Mouse (Mus musculus): Measurements from ENCODE around the gene Olfr53. TPM values are rescaled to one million over a fixed set of nuclear protein-coding genes. Genes with fewer than 3 reads are reported as not detected.
"Not testable (repeated sequence)": the region's sequence is repeated elsewhere in the genome, so short reads cannot be mapped to it uniquely, and the experiment has no call there.

Olfr53 gene
- not detected for total RNA-seq (2021)
- long read RNA-seq, experiment 1, result 0 reads
- long read RNA-seq, experiment 2, result 0 reads

DNA sequence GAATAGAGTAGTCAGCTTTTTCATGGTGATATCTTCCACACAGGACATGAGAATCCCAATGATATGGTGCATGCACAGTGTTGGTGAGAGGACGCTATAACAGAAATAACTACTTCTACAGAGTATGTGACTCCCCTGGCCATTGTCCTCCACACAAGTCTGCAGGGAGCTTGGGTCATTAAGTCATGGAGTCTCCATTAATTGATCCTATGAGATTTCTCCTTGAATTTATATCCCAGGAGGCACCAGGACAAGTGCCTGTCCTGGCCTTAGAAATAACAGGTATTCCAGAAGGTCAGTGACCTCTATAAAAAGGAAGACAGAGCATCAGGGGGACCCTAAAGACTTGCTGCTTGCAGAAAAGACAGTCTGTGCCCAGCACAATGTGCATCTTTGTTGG, at the start of gene Olfr53:
Gene Olfr53 (plus strand): TSS at position 301 of the 400 bp plus-strand sequence.
- DNase-seq, result no peak
- intact Hi-C loops (cut with DNase I; ENCODE audit: low total_unique reads), result no loop called here

- intact Hi-C loops (cut with DNase I; ENCODE audit: low total_unique reads); DNase-seq: not testable (repeated sequence)
Observed at GRCm38 (mm10) chr7:140600969-140601368, 45.3 kb upstream of the Olfr53 start, which contains the start of gene Olfr46. Olfr46 (plus strand) TSS chr7:140601269.

DNA sequence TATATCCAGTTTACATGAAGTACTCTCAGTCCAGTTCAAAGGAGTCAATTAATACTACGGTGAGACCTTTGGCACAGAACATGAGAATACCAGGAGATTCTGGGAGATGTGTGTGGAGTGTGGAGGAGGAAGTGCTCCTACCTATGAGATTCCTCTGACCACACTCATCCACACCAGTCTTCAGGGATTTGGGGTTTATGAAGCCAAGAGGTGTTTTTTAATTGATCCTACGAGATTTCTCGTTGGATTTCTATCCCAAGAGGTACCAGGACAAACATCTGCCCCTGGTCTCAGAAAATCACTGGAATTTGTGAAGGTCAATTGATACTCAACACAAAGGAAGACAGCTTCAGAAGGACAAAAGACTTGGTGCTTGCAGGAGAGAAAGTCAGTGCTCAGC, 17.6 kb upstream of the Olfr53 start, which contains the start of gene Olfr61:
Gene Olfr61 (plus strand): TSS at position 301 of the 400 bp plus-strand sequence.
- intact Hi-C loops (cut with DNase I; ENCODE audit: low total_unique reads); DNase-seq: not testable (repeated sequence)

- no peak for DNase-seq
- intact Hi-C loops (cut with DNase I; ENCODE audit: low total_unique reads), result no loop called here
Observed at GRCm38 (mm10) chr7:140630559-140630958, 15.7 kb upstream of the Olfr53 start.

GRCm38 (mm10) chr7:140659630-140660029, 13.4 kb downstream of the Olfr53 start, which contains the start of gene Olfr539:
Olfr539 (plus strand) TSS chr7:140659930.
- intact Hi-C loops (cut with DNase I; ENCODE audit: low total_unique reads), result no loop called here
- no peak for DNase-seq

DNA sequence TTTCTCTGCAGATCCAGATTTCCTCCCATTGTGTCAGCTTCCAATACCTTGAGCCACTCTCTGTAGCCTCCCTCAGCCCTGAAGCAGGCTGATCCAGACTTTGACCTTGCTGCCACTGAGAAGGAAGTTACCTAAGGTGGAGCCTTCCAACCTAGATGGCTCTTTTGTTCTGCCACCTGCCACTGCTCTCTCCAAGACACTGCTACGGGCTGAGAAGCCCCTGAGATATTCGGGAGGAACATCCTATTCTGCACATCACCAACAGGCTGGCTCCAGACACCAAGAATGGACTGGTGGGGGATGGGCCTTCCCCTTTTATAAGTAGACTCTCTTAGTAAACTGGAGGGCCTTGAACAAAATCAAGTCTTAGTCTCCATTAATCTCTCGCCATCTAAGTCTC, 24.4 kb downstream of the Olfr53 start:
- intact Hi-C loops (cut with DNase I; ENCODE audit: low total_unique reads); DNase-seq: not testable (repeated sequence)

- no peak for DNase-seq
Observed at GRCm38 (mm10) chr7:140675863-140676262, 29.6 kb downstream of the Olfr53 start.

GRCm38 (mm10) chr7:140679591-140679990, 33.3 kb downstream of the Olfr53 start:
- DNase-seq; intact Hi-C loops (cut with DNase I; ENCODE audit: low total_unique reads): not testable (repeated sequence)

More at GRCm38 (mm10) chr7:140675863-140676262, 29.6 kb downstream of the Olfr53 start:
- intact Hi-C loops (cut with DNase I; ENCODE audit: low total_unique reads), result no loop called here

DNA sequence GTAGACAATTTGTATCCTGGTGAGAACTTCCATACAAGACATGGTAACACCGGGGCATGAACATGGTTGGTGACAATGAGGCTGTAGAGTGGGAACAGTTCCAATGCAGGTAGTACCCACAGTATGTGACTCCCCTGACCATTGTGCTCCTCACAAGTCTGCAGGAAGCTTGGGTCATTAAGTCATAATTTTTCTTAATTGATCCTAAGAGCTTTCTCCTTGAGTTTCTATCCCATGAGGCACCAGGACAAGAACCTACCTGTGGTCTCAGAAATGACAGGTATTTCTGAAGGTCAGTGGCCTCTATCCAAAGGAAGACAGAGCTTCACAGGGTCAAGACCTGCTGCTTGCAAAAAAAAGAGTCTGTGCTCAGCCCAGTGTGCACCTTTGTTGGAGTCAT, 35.4 kb downstream of the Olfr53 start, which contains the start of gene Olfr45:
Gene Olfr45 (plus strand): TSS at position 301 of the 400 bp plus-strand sequence.
- no peak for DNase-seq
- intact Hi-C loops (cut with DNase I; ENCODE audit: low total_unique reads), result no loop called here

DNA sequence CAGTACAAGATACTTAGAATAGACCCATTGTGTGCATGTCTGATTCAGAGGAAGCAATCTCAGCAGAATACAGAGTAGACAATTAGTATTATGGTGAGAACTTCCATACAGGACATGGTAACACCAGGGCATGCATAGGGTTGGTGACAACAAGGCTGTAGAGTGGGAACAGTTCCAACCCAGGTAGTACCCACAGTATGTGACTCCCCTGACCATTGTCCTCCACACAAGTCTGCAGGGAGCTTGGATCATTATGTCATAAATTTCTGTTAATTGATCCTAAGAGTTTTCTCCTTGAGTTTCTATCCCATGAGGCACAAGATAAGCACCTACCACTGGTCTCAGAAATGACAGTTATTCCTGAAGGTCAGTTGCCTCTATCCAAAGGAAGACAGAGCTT, 50.7 kb downstream of the Olfr53 start, which contains the start of gene Olfr541:
Gene Olfr541 (plus strand): TSS at position 301 of the 400 bp plus-strand sequence.
- intact Hi-C loops (cut with DNase I; ENCODE audit: low total_unique reads), result no loop called here
- no peak for DNase-seq

Other genes starting within 250 kb of the Olfr53 start
- not detected for gene Olfr531, start 243.5 kb upstream of the Olfr53 start, total RNA-seq (2021)
- gene Olfr532, start 224.8 kb upstream of the Olfr53 start, total RNA-seq (2021), result not detected
- gene Olfr533, start 183.1 kb upstream of the Olfr53 start, total RNA-seq (2021), result not detected
- gene Olfr535, start 162.2 kb upstream of the Olfr53 start, total RNA-seq (2021), result not detected
- gene Olfr536, start 139.1 kb upstream of the Olfr53 start, total RNA-seq (2021), result not detected
- not detected for gene Olfr538, start 78.6 kb upstream of the Olfr53 start, total RNA-seq (2021)
- gene Olfr46, start 45.2 kb upstream of the Olfr53 start, total RNA-seq (2021), result not detected
- not detected for gene Olfr61, start 17.5 kb upstream of the Olfr53 start, total RNA-seq (2021)
- not detected for gene Olfr539, start 13.5 kb downstream of the Olfr53 start, total RNA-seq (2021)
- not detected for gene Olfr45, start 35.5 kb downstream of the Olfr53 start, total RNA-seq (2021)
- gene Olfr541, start 50.8 kb downstream of the Olfr53 start, total RNA-seq (2021), result not detected
- gene Cyp2e1, start 117.3 kb downstream of the Olfr53 start, total RNA-seq (2021), result under 1 TPM; 0.21 to 0.33 TPM
- not detected for gene Syce1, start 141.4 kb downstream of the Olfr53 start, total RNA-seq (2021)
- gene Zfp941, start 175.7 kb downstream of the Olfr53 start, total RNA-seq (2021), result not detected
- gene Urah, start 188.6 kb downstream of the Olfr53 start, total RNA-seq (2021), result not detected
- gene Scgb1c1, start 199.1 kb downstream of the Olfr53 start, total RNA-seq (2021), result not detected
- not detected for gene Odf3, start 201.4 kb downstream of the Olfr53 start, total RNA-seq (2021)
- not detected for gene Gm45785, start 209.9 kb downstream of the Olfr53 start, total RNA-seq (2021)
- 10 to 100 TPM; 13.9 to 16.2 TPM for gene Ric8a, start 210.5 kb downstream of the Olfr53 start, total RNA-seq (2021)
- gene Bet1l, start 211.1 kb downstream of the Olfr53 start, total RNA-seq (2021), result 10 to 100 TPM in 1 of 2 experiments, 1 to 10 TPM in 1; 8.3 to 11.1 TPM
- gene Psmd13, start 235.5 kb downstream of the Olfr53 start, total RNA-seq (2021), result 10 to 100 TPM; 93.5 to 94.2 TPM
- gene Sirt3, start 235.9 kb downstream of the Olfr53 start, total RNA-seq (2021), result 10 to 100 TPM; 19.5 to 24.7 TPM

All from gastrocnemius, postnatal 14 days (tissue).